Mouse (Mus musculus): ENCODE measurements around the gene Commd1. TPM values are rescaled to one million over a fixed set of nuclear protein-coding genes. Genes with fewer than 3 reads are reported as not detected.

Commd1 gene
- total and polyA plus RNA-seq, 2 experiments from 2014 or later = 44.0 to 207 TPM

- DNase-seq (no peak), ATAC-seq (no peak)
- Histone ChIP-seq H3K4me3 (ENCODE audit: low read depth, low read length) (no peak overlapping the region), H3K9me3 (ENCODE audit: low read length) (no peaks in the 10 kb centered on the region), H3K4me1 (ENCODE audit: insufficient read depth) (no peaks in the 10 kb centered on the region), H3K4me2 (ENCODE audit: low read depth) (no peak overlapping the region), H3K9ac (no peak overlapping the region), H3K36me3 (ENCODE audit: insufficient read depth) (no peaks in the 10 kb centered on the region), H3K27ac (ENCODE audit: low read depth, low read length) (no peak overlapping the region), H3K27me3 (ENCODE audit: insufficient read depth, low read length) (no peaks in the 10 kb centered on the region)
- WGBS = 93% methylated on average over 2 of the region's 2 CpGs
- TF ChIP-seq CTCF (IDR thresholded peaks at IDR 0.05; ENCODE audit: low read depth) = no peak
These were observed 50.8 kb downstream of the Commd1 start for GRCm38 (mm10) chr11:22931320-22931905.

GRCm38 (mm10) chr11:22930129-22930528 is 52.1 kb downstream of the Commd1 start:
- H3K4me3 ChIP-seq (ENCODE audit: low read depth, low read length) = no peak overlapping the region
- no peak overlapping the region for H3K27ac ChIP-seq (ENCODE audit: low read depth, low read length)
- DNase-seq = no peak
- WGBS = 71% methylated on average over 2 of the region's 2 CpGs
- no peak for ATAC-seq
- H3K9ac ChIP-seq = no peak overlapping the region
- no peaks in the 10 kb centered on the region for H3K9me3 ChIP-seq (ENCODE audit: low read length)
- H3K27me3 ChIP-seq (ENCODE audit: insufficient read depth, low read length) = no peaks in the 10 kb centered on the region
- no peak for TF ChIP-seq CTCF (IDR thresholded peaks at IDR 0.05; ENCODE audit: low read depth)
- no peak overlapping the region for H3K4me2 ChIP-seq (ENCODE audit: low read depth)
- H3K4me1 ChIP-seq (ENCODE audit: insufficient read depth) = no peaks in the 10 kb centered on the region
- H3K36me3 ChIP-seq (ENCODE audit: insufficient read depth) = no peaks in the 10 kb centered on the region

GRCm38 (mm10) chr11:22928586-22929169 is 53.5 kb downstream of the Commd1 start:
- TF ChIP-seq CTCF (IDR thresholded peaks at IDR 0.05; ENCODE audit: low read depth) = no peak
- ATAC-seq (no peak), DNase-seq (no peak)
- no peak overlapping the region for H3K27ac ChIP-seq (ENCODE audit: low read depth, low read length)
- no peak overlapping the region for H3K9ac ChIP-seq
- no peak overlapping the region for H3K4me3 ChIP-seq (ENCODE audit: low read depth, low read length)
- 88% methylated on average over 8 of the region's 8 CpGs for WGBS
- H3K4me2 ChIP-seq (ENCODE audit: low read depth) = no peak overlapping the region
- no peaks in the 10 kb centered on the region for H3K36me3 ChIP-seq (ENCODE audit: insufficient read depth)
- H3K27me3 ChIP-seq (ENCODE audit: insufficient read depth, low read length) = no peaks in the 10 kb centered on the region
- H3K4me1 ChIP-seq (ENCODE audit: insufficient read depth) = no peaks in the 10 kb centered on the region
- H3K9me3 ChIP-seq (ENCODE audit: low read length) = no peaks in the 10 kb centered on the region

GRCm38 (mm10) chr11:22923606-22924005 is 58.6 kb downstream of the Commd1 start:
- no peak for ATAC-seq
- Histone ChIP-seq H3K4me3 (ENCODE audit: low read depth, low read length) (no peak overlapping the region), H3K4me1 (ENCODE audit: insufficient read depth) (no peaks in the 10 kb centered on the region), H3K36me3 (ENCODE audit: insufficient read depth) (no peaks in the 10 kb centered on the region), H3K4me2 (ENCODE audit: low read depth) (no peak overlapping the region), H3K9ac (no peak overlapping the region), H3K27ac (ENCODE audit: low read depth, low read length) (no peak overlapping the region), H3K9me3 (ENCODE audit: low read length) (no peaks in the 10 kb centered on the region), H3K27me3 (ENCODE audit: insufficient read depth, low read length) (no peaks in the 10 kb centered on the region)
- TF ChIP-seq CTCF (IDR thresholded peaks at IDR 0.05; ENCODE audit: low read depth) = no peak
- WGBS = 40% methylated on average over 2 of the region's 2 CpGs
- no peak for DNase-seq

GRCm38 (mm10) chr11:22922546-22922945 is 59.6 kb downstream of the Commd1 start:
- H3K4me3 ChIP-seq (ENCODE audit: low read depth, low read length) = no peak overlapping the region
- 88% methylated on average over 2 of the region's 2 CpGs for WGBS
- H3K9ac ChIP-seq = no peak overlapping the region
- H3K4me2 ChIP-seq (ENCODE audit: low read depth) = no peak overlapping the region
- no peak overlapping the region for H3K27ac ChIP-seq (ENCODE audit: low read depth, low read length)
- no peak for TF ChIP-seq CTCF (IDR thresholded peaks at IDR 0.05; ENCODE audit: low read depth)
- DNase-seq (no peak), ATAC-seq (no peak)
- no peaks in the 10 kb centered on the region for H3K36me3 ChIP-seq (ENCODE audit: insufficient read depth)
- H3K4me1 ChIP-seq (ENCODE audit: insufficient read depth) = no peaks in the 10 kb centered on the region
- H3K9me3 ChIP-seq (ENCODE audit: low read length) = no peaks in the 10 kb centered on the region
- H3K27me3 ChIP-seq (ENCODE audit: insufficient read depth, low read length) = no peaks in the 10 kb centered on the region

- Histone ChIP-seq H3K4me2 (ENCODE audit: low read depth) (no peak overlapping the region), H3K9ac (no peak overlapping the region), H3K27me3 (ENCODE audit: insufficient read depth, low read length) (no peaks in the 10 kb centered on the region), H3K36me3 (ENCODE audit: insufficient read depth) (no peaks in the 10 kb centered on the region), H3K9me3 (ENCODE audit: low read length) (no peaks in the 10 kb centered on the region), H3K4me1 (ENCODE audit: insufficient read depth) (no peaks in the 10 kb centered on the region), H3K27ac (ENCODE audit: low read depth, low read length) (no peak overlapping the region), H3K4me3 (ENCODE audit: low read depth, low read length) (no peak overlapping the region)
- ATAC-seq = no peak
- no peak for TF ChIP-seq CTCF (IDR thresholded peaks at IDR 0.05; ENCODE audit: low read depth)
- WGBS = 86% methylated on average over 2 of the region's 2 CpGs
- no peak for DNase-seq
These were observed 62.8 kb downstream of the Commd1 start for GRCm38 (mm10) chr11:22919336-22919735.

- no peak for ATAC-seq
- WGBS = 90% methylated on average over 7 of the region's 7 CpGs
These were observed 64.4 kb downstream of the Commd1 start for GRCm38 (mm10) chr11:22917786-22918185.

More at GRCm38 (mm10) chr11:22917786-22918185, 64.4 kb downstream of the Commd1 start:
- no peaks in the 10 kb centered on the region for H3K9me3 ChIP-seq (ENCODE audit: low read length)
- no peaks in the 10 kb centered on the region for H3K27me3 ChIP-seq (ENCODE audit: insufficient read depth, low read length)
- no peak for DNase-seq
- no peak overlapping the region for H3K27ac ChIP-seq (ENCODE audit: low read depth, low read length)
- H3K9ac ChIP-seq = no peak overlapping the region
- no peak for TF ChIP-seq CTCF (IDR thresholded peaks at IDR 0.05; ENCODE audit: low read depth)
- no peak overlapping the region for H3K4me2 ChIP-seq (ENCODE audit: low read depth)
- H3K4me1 ChIP-seq (ENCODE audit: insufficient read depth) = no peaks in the 10 kb centered on the region
- no peaks in the 10 kb centered on the region for H3K36me3 ChIP-seq (ENCODE audit: insufficient read depth)
- H3K4me3 ChIP-seq (ENCODE audit: low read depth, low read length) = no peak overlapping the region
